Mouse (Mus musculus) liver (tissue): ENCODE measurements around the gene Ckb.

ENCODE experiments used
- DNase-seq: peaks from one replicate; pipeline ENCODE4 v3.0.0-alpha.2; 2020; ENCODE audit warnings: mixed read lengths

Gene Ckb

GRCm38 (mm10) chr12:111691346-111691872 lies 19.3 kb upstream of the Ckb start:
- no peak for DNase-seq

- DNase-seq, result no peak
These were observed 17.3 kb upstream of the Ckb start for GRCm38 (mm10) chr12:111689426-111689825.

GRCm38 (mm10) chr12:111688069-111688428 lies 15.9 kb upstream of the Ckb start:
- DNase-seq, result no peak

- DNase-seq, result no peak
These were observed 15.4 kb upstream of the Ckb start for GRCm38 (mm10) chr12:111687350-111688068.

GRCm38 (mm10) chr12:111686390-111686789 lies 14.3 kb upstream of the Ckb start:
- no peak for DNase-seq

- DNase-seq, result no peak
These were observed 10.7 kb upstream of the Ckb start for GRCm38 (mm10) chr12:111682806-111683205.

GRCm38 (mm10) chr12:111682003-111682402 lies 9.9 kb upstream of the Ckb start:
- DNase-seq, result no peak

- DNase-seq, result no peak
These were observed 9.2 kb upstream of the Ckb start for GRCm38 (mm10) chr12:111681305-111681704.

- no peak for DNase-seq
These were observed 8.5 kb upstream of the Ckb start for GRCm38 (mm10) chr12:111680661-111681060.

GRCm38 (mm10) chr12:111678997-111679396 lies 6.9 kb upstream of the Ckb start:
- no peak for DNase-seq

GRCm38 (mm10) chr12:111678670-111678933 lies 6.5 kb upstream of the Ckb start:
- DNase-seq, result no peak

- peak; percentile 88 for DNase-seq
These were observed 5.9 kb upstream of the Ckb start, which contains the start of gene Trmt61a for GRCm38 (mm10) chr12:111677882-111678669. Gene Trmt61a (plus strand): TSS chr12:111678105.

- DNase-seq, result no peak
These were observed 5.3 kb upstream of the Ckb start for GRCm38 (mm10) chr12:111677421-111677820.

GRCm38 (mm10) chr12:111675797-111676580 lies 3.9 kb upstream of the Ckb start:
- no peak for DNase-seq

GRCm38 (mm10) chr12:111674850-111675486 lies 2.8 kb upstream of the Ckb start:
- no peak for DNase-seq

- no peak for DNase-seq
These were observed 443 bp upstream of the Ckb start for GRCm38 (mm10) chr12:111672581-111672980.

- no peak for DNase-seq
These were observed 671 bp downstream of the Ckb start for GRCm38 (mm10) chr12:111671431-111671902.

- DNase-seq, result no peak
These were observed 1.2 kb downstream of the Ckb start for GRCm38 (mm10) chr12:111670976-111671375.

GRCm38 (mm10) chr12:111670371-111670971 lies 1.7 kb downstream of the Ckb start:
- no peak for DNase-seq

- DNase-seq, result no peak
These were observed 2.2 kb downstream of the Ckb start for GRCm38 (mm10) chr12:111669961-111670360.

GRCm38 (mm10) chr12:111669000-111669788 lies 2.9 kb downstream of the Ckb start:
- no peak for DNase-seq
